Mouse (Mus musculus): Measurements from ENCODE around the gene Rbm26.

Gene Rbm26

GRCm38 (mm10) chr14:105177238-105177693 is at the start of gene Rbm26:
Rbm26 (minus strand) TSS chr14:105177327.
- DNase-seq (ENCODE audit: low spot score in 2 of 2) = peak; percentile 96 to 98

GRCm38 (mm10) chr14:105225790-105226189 is 48.7 kb upstream of the Rbm26 start:
- no peak for DNase-seq (ENCODE audit: low spot score in 2 of 2)

DNA sequence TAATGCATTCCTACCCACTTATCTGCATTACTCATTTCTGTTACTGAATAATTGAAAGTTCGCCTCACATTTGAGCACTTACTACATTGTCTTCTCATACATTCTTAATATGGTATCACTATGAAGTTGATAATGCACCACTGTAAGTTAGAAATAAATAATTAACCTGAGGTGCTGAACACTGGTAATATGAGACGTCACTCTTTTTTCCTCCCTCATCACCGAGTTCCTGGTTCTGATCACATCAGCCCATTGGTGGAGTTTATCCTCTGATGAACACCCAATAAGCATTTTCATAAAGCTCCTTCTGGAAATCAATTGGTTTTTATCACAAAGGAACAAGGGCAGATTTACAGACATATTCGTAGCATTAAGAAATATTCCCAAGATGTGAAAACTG is 45.1 kb upstream of the Rbm26 start:
- DNase-seq (ENCODE audit: low spot score in 2 of 2) = no peak

GRCm38 (mm10) chr14:105219525-105220376 is 42.6 kb upstream of the Rbm26 start:
- no peak for DNase-seq (ENCODE audit: low spot score in 2 of 2)

- no peak for DNase-seq (ENCODE audit: low spot score in 2 of 2)
Measured at GRCm38 (mm10) chr14:105198401-105198800, 21.3 kb upstream of the Rbm26 start.

DNA sequence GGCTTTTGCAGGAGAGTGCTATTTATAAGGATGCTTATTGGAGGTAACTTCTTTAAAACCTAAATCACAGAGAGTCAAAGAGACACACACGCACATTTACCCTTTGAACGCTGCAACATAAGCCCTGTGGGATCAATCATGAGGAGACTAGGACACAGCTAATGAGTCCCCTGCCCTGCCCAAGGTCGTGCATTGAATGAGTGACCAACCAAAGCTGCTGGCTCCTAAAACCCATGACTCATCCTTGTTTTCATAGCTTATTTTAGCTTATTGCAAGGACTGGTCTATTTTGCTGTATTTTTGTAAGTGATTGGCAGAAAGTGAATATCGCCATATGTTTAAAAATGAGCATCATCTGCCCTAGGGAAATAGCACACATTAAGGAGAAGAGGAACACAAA is 17.6 kb upstream of the Rbm26 start:
- peak in 1 of 2 experiments; percentile 11 for DNase-seq (ENCODE audit: low spot score in 2 of 2)

GRCm38 (mm10) chr14:105184866-105185265 is 7.7 kb upstream of the Rbm26 start:
- no peak for DNase-seq (ENCODE audit: low spot score in 2 of 2)

- DNase-seq (ENCODE audit: low spot score in 2 of 2) = no peak
Measured at GRCm38 (mm10) chr14:105182786-105183185, 5.7 kb upstream of the Rbm26 start.

DNA sequence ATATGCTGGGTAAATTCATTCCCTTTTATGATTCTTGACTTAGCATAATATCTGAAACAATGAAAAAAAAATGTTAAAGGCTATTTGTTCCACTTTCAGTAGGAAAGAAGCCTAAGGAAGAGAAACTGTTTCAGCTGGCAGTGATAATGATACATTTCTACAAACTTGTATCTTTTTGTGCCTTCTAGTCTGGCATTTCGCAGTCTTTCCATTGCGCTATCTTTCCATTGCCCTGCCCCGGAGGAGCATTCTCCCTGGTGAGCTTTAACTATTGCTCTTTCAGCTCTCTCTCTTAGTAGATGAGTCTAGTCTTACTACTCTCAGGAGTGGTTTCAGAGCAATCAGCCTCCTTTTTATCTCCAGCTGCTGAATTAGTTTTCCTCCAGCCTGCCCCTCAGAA is 2.6 kb upstream of the Rbm26 start:
- no peak for DNase-seq (ENCODE audit: low spot score in 2 of 2)

- DNase-seq (ENCODE audit: low spot score in 2 of 2) = no peak
Measured at GRCm38 (mm10) chr14:105178996-105179395, 1.9 kb upstream of the Rbm26 start.

DNA sequence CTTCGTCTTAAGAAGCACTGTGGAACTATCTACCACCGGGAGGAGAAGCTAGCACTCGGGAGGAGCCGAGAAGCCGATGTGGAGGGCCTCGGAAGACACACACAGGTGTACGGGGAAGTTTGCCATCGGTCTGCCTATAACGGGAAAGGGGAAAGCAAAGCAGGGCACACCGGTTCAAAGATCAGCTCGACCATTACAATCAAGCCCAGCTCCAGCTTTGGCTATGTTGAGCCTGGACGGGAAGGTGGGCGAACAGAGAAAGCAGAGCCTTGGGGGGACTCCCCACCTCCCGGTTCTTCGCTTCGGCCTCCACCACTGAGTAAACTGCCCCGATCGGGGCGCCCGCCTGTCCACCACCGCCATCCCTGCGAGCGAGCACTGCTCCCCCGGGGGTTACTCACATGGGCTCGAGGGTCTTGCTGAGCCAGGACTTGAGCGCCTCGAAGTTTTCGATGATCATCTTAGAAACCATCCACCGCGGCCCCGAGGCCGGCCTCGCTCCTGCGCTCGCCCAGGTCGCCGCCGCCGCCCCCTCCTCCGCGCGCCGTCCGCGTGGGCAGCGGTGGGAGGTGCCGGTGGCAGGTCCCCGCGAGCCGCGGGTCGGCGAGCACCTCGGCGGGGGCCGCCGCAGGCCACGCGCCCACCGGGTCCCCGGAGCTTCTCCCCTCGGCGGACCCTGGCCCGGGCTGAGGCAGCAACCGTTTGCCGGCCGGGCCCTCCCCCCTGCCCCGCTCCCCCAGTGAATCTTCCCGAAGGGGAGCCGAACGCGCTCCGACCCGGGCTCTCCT is 552 bp downstream of the Rbm26 start:
- DNase-seq (ENCODE audit: low spot score in 2 of 2) = peak; percentile 28 to 32

DNA sequence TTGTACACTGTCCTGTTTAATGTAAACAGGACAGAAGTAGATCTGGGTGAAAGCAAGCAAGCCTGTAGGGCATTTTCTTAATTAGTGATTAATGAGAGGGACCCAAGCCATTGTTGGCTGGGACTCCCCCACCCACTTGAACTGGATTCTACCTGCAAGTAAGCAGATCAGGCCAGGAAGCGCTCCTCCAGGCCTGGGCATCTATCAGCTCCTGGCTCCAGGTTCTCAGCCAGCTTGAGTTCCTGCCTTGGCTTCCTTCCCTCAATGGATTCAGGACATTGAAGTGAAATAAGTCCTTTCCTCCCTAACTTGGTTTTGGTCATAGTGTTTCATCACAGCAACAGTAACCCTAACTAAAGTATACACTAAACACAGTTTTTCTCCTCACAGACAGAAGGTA is 9.9 kb downstream of the Rbm26 start:
- DNase-seq (ENCODE audit: low spot score in 2 of 2) = no peak

GRCm38 (mm10) chr14:105164793-105165192 is 12.3 kb downstream of the Rbm26 start:
- DNase-seq (ENCODE audit: low spot score in 2 of 2) = no peak

- no peak for DNase-seq (ENCODE audit: low spot score in 2 of 2)
Measured at GRCm38 (mm10) chr14:105161334-105161733, 15.8 kb downstream of the Rbm26 start.

DNA sequence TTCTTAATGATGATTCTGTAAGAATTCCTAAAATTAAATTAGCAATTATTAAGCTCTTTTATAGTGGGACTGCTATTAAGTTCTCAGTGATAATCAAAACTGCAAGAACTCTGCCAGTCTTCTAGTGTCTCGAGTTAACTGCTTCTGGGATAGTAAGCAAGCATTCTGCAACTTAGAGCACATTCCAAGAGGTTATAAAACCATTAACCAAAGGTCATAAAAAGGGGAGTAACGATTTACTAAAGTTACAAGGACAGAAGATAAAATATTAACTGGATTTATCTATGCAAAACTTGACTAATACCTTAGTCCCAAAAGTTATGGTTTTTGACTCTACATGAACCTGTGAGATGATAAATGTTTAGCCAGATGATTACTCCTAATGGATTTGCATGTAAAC is 18.6 kb downstream of the Rbm26 start:
- no peak for DNase-seq (ENCODE audit: low spot score in 2 of 2)

DNA sequence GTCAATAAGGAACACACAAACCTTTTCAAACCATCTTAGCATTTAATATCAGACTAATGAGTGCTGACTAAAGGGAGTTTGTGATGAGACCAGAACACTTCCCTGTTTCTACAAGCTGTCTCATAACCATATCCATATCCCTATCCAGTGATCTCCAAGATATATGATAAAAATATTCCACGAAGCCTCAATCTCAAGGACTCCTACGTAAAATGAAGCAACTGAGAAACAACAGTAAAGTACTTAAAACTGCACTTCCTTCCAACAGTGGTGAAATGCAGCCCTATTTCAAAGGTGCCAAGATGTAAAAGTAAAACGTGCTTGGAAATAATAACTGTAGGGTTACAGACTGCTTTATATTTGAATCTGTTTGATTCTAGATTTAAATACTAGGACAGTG is 43.1 kb downstream of the Rbm26 start:
- no peak for DNase-seq (ENCODE audit: low spot score in 2 of 2)

GRCm38 (mm10) chr14:105127715-105128385 is 49.3 kb downstream of the Rbm26 start:
- DNase-seq (ENCODE audit: low spot score in 2 of 2) = no peak

- no peak for DNase-seq (ENCODE audit: low spot score in 2 of 2)
Measured at GRCm38 (mm10) chr14:105124513-105124912, 52.6 kb downstream of the Rbm26 start.

GRCm38 (mm10) chr14:105115402-105115801 is 61.7 kb downstream of the Rbm26 start:
- no peak for DNase-seq (ENCODE audit: low spot score in 2 of 2)

DNA sequence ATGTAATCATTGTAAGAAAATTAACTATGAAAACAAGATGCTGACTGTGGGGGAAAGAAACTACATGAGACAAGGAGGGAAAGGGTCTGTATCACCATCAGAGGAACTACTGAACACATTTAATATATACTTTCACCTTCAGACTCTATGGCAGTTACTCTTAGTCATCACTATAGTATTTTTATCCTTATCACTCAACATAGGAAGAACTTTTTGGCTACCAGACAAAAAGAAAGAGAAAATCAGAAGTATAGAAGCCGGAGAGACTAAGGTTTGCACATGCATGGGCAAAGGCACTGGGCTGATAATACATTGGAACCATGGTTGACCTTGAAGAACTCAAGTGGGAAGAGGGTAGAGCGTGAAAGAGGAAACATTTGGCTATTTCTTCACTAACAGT is 70.9 kb downstream of the Rbm26 start:
- DNase-seq (ENCODE audit: low spot score in 2 of 2) = no peak

DNA sequence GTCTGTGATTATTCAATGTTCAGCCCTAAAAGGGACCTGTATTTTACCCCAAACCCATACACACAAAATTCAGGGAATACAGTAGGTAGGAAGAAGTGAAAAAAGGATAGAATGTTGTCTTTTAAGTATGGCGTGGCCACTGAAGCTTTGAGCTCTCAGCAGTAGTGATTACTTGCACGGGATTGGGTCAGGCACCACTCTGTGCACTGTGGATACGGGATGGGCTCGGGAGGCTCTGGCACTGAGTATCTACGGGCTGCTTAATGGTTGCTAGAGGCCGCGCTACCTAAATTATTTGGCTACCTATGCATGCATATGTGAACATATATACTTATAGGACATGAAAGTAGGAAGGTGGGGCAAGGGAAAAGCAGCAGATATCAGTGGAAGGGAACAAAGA is 78.3 kb downstream of the Rbm26 start:
- DNase-seq (ENCODE audit: low spot score in 2 of 2) = no peak

DNA sequence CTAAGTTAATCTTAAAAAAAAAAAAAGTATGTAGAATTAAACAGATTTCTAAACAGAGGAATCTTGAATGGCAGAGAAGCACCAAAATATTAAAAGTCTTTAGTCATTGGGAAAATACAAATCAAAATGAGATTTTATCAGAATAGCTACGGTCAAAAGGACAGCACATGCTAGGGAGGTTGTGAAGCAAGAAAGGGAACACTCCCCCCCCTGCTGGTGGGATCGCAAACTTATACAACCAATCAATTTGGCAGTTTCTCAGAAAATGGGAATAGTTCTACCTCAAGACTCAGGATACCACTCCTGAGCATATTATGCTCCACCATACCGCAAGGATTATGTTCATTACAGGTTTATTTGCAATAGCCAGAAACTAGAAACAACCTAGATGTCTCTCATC is 80.9 kb downstream of the Rbm26 start:
- no peak for DNase-seq (ENCODE audit: low spot score in 2 of 2)

All from right cerebral cortex, adult 2 months (tissue).